Mouse (Mus musculus) frontal cortex, postnatal 10 days (tissue): Measurements from ENCODE around the gene Bud13.
A peak's percentile ranks its signal among the peaks of the same experiment; 100 is the strongest.

Experiments
- DNase-seq, 2 experiments: peaks; one replicate each; pipeline ENCODE4 v3.0.0; 2022; ENCODE audit warnings: low spot score in 2 of 2, mixed read lengths in 1 of 2

Bud13 gene

GRCm38 (mm10) chr9:46282631-46283436 is at the start of gene Bud13:
TSS of gene Bud13 (plus strand) at chr9:46283008.
- peak; percentile 86 to 91 for DNase-seq

GRCm38 (mm10) chr9:46235196-46235595 is 47.6 kb upstream of the Bud13 start:
- DNase-seq = no peak

- no peak for DNase-seq
Observed at GRCm38 (mm10) chr9:46235596-46235648, 47.4 kb upstream of the Bud13 start, which contains the start of gene Apoc3. TSS of gene Apoc3 (minus strand) at chr9:46235636.

- DNase-seq = no peak
Observed at GRCm38 (mm10) chr9:46235649-46236048, 47.2 kb upstream of the Bud13 start.

- DNase-seq = no peak
Observed at GRCm38 (mm10) chr9:46238850-46239249, 44.0 kb upstream of the Bud13 start.

GRCm38 (mm10) chr9:46240526-46241153 is 42.2 kb upstream of the Bud13 start, which contains the start of gene Apoa4:
TSS of gene Apoa4 (plus strand) at chr9:46240696.
- DNase-seq = no peak

GRCm38 (mm10) chr9:46241818-46242217 is 41.0 kb upstream of the Bud13 start:
- DNase-seq = no peak

GRCm38 (mm10) chr9:46243122-46243521 is 39.7 kb upstream of the Bud13 start:
- no peak for DNase-seq

- DNase-seq = no peak
Observed at GRCm38 (mm10) chr9:46243584-46243983, 39.2 kb upstream of the Bud13 start.

GRCm38 (mm10) chr9:46246752-46247324 is 36.0 kb upstream of the Bud13 start:
- DNase-seq = peak in 1 of 2 experiments; percentile 57

- DNase-seq = no peak
Observed at GRCm38 (mm10) chr9:46256177-46256576, 26.6 kb upstream of the Bud13 start.

- no peak for DNase-seq
Observed at GRCm38 (mm10) chr9:46256658-46257385, 26.0 kb upstream of the Bud13 start.

GRCm38 (mm10) chr9:46257546-46257945 is 25.3 kb upstream of the Bud13 start:
- no peak for DNase-seq

GRCm38 (mm10) chr9:46259111-46259510 is 23.7 kb upstream of the Bud13 start:
- no peak for DNase-seq

- DNase-seq = no peak
Observed at GRCm38 (mm10) chr9:46261131-46261530, 21.7 kb upstream of the Bud13 start.

GRCm38 (mm10) chr9:46268343-46268873 is 14.4 kb upstream of the Bud13 start, which contains the start of gene Apoa5:
TSS of gene Apoa5 (plus strand) at chr9:46268633.
- DNase-seq = no peak

- no peak for DNase-seq
Observed at GRCm38 (mm10) chr9:46269125-46269524, 13.7 kb upstream of the Bud13 start.

- DNase-seq = no peak
Observed at GRCm38 (mm10) chr9:46270782-46271181, 12.0 kb upstream of the Bud13 start.

- DNase-seq = no peak
Observed at GRCm38 (mm10) chr9:46272070-46272469, 10.7 kb upstream of the Bud13 start.

- peak; percentile 82 to 88 for DNase-seq
Observed at GRCm38 (mm10) chr9:46272677-46273454, 9.9 kb upstream of the Bud13 start, which contains the start of gene Zpr1. TSS of gene Zpr1 (plus strand) at chr9:46273064.

GRCm38 (mm10) chr9:46274494-46274893 is 8.3 kb upstream of the Bud13 start:
- no peak for DNase-seq
